Mouse (Mus musculus): Measurements from ENCODE around the gene Slc4a3. TPM values are rescaled to one million over a fixed set of nuclear protein-coding genes. Genes with fewer than 3 reads are reported as not detected.

Slc4a3 gene
- polyA plus RNA-seq (2011; ENCODE audit: insufficient read length, low read depth, missing spikeins), result 15.2 and 19.9 TPM in 2 replicates

- H3K4me3 ChIP-seq (ENCODE audit: insufficient read depth, low read length), result peak within 1 kb of the TSS; percentile 68
- TF ChIP-seq POLR2A (IDR thresholded peaks at IDR 0.05; ENCODE audit: low read depth, low read length) (peak; percentile 59), CTCF (IDR thresholded peaks at IDR 0.05; ENCODE audit: borderline replicate concordance, insufficient read depth, low read length) (no peak)
- H3K27ac ChIP-seq (ENCODE audit: insufficient read depth, low read length), result no peak within 1 kb of the TSS
- H3K4me1 ChIP-seq (ENCODE audit: control insufficient read depth, insufficient read depth, low read length), result no peaks in the 10 kb centered on the region
These were observed at the start of gene Slc4a3 for GRCm38 (mm10) chr1:75545965-75546956. Slc4a3 (plus strand) TSS chr1:75546266.

- TF ChIP-seq POLR2A (IDR thresholded peaks at IDR 0.05; ENCODE audit: low read depth, low read length) (no peak), CTCF (IDR thresholded peaks at IDR 0.05; ENCODE audit: borderline replicate concordance, insufficient read depth, low read length) (no peak)
- H3K4me3 ChIP-seq (ENCODE audit: insufficient read depth, low read length), result no peak overlapping the region
- H3K27ac ChIP-seq (ENCODE audit: insufficient read depth, low read length), result no peak overlapping the region
- H3K4me1 ChIP-seq (ENCODE audit: control insufficient read depth, insufficient read depth, low read length), result no peaks in the 10 kb centered on the region
These were observed 47.2 kb upstream of the Slc4a3 start for GRCm38 (mm10) chr1:75498897-75499296.

GRCm38 (mm10) chr1:75499441-75499840, 46.6 kb upstream of the Slc4a3 start:
- Histone ChIP-seq H3K4me3 (ENCODE audit: insufficient read depth, low read length) (no peak overlapping the region), H3K4me1 (ENCODE audit: control insufficient read depth, insufficient read depth, low read length) (no peaks in the 10 kb centered on the region), H3K27ac (ENCODE audit: insufficient read depth, low read length) (no peak overlapping the region)
- TF ChIP-seq POLR2A (IDR thresholded peaks at IDR 0.05; ENCODE audit: low read depth, low read length) (no peak), CTCF (IDR thresholded peaks at IDR 0.05; ENCODE audit: borderline replicate concordance, insufficient read depth, low read length) (peak; percentile 41; the same call in 1 of the 2 replicates)

- H3K4me3 ChIP-seq (ENCODE audit: insufficient read depth, low read length), result no peak overlapping the region
- TF ChIP-seq CTCF (IDR thresholded peaks at IDR 0.05; ENCODE audit: borderline replicate concordance, insufficient read depth, low read length) (no peak), POLR2A (IDR thresholded peaks at IDR 0.05; ENCODE audit: low read depth, low read length) (no peak)
- H3K27ac ChIP-seq (ENCODE audit: insufficient read depth, low read length), result no peak overlapping the region
- H3K4me1 ChIP-seq (ENCODE audit: control insufficient read depth, insufficient read depth, low read length), result no peaks in the 10 kb centered on the region
These were observed 44.2 kb upstream of the Slc4a3 start for GRCm38 (mm10) chr1:75501905-75502304.

GRCm38 (mm10) chr1:75502945-75503650, 43.0 kb upstream of the Slc4a3 start:
- Histone ChIP-seq H3K4me1 (ENCODE audit: control insufficient read depth, insufficient read depth, low read length) (no peaks in the 10 kb centered on the region), H3K4me3 (ENCODE audit: insufficient read depth, low read length) (no peak overlapping the region), H3K27ac (ENCODE audit: insufficient read depth, low read length) (no peak overlapping the region)
- no peak for TF ChIP-seq POLR2A (IDR thresholded peaks at IDR 0.05; ENCODE audit: low read depth, low read length)
- no peak for TF ChIP-seq CTCF (IDR thresholded peaks at IDR 0.05; ENCODE audit: borderline replicate concordance, insufficient read depth, low read length)

- H3K27ac ChIP-seq (ENCODE audit: insufficient read depth, low read length), result no peak overlapping the region
- no peak for TF ChIP-seq CTCF (IDR thresholded peaks at IDR 0.05; ENCODE audit: borderline replicate concordance, insufficient read depth, low read length)
- TF ChIP-seq POLR2A (IDR thresholded peaks at IDR 0.05; ENCODE audit: low read depth, low read length), result no peak
- no peak overlapping the region for H3K4me3 ChIP-seq (ENCODE audit: insufficient read depth, low read length)
- no peaks in the 10 kb centered on the region for H3K4me1 ChIP-seq (ENCODE audit: control insufficient read depth, insufficient read depth, low read length)
These were observed 42.5 kb upstream of the Slc4a3 start for GRCm38 (mm10) chr1:75503651-75503980.

- Histone ChIP-seq H3K4me1 (ENCODE audit: control insufficient read depth, insufficient read depth, low read length) (no peaks in the 10 kb centered on the region), H3K4me3 (ENCODE audit: insufficient read depth, low read length) (peak overlapping the region; percentile 51), H3K27ac (ENCODE audit: insufficient read depth, low read length) (no peak overlapping the region)
- TF ChIP-seq CTCF (IDR thresholded peaks at IDR 0.05; ENCODE audit: borderline replicate concordance, insufficient read depth, low read length) (no peak), POLR2A (IDR thresholded peaks at IDR 0.05; ENCODE audit: low read depth, low read length) (peak; percentile 25; the same call in 1 of the 2 replicates)
These were observed 41.6 kb upstream of the Slc4a3 start for GRCm38 (mm10) chr1:75504256-75505045.

GRCm38 (mm10) chr1:75505159-75505955, 40.7 kb upstream of the Slc4a3 start:
- no peaks in the 10 kb centered on the region for H3K4me1 ChIP-seq (ENCODE audit: control insufficient read depth, insufficient read depth, low read length)
- TF ChIP-seq CTCF (IDR thresholded peaks at IDR 0.05; ENCODE audit: borderline replicate concordance, insufficient read depth, low read length) (no peak), POLR2A (IDR thresholded peaks at IDR 0.05; ENCODE audit: low read depth, low read length) (peak; percentile 73)
- H3K4me3 ChIP-seq (ENCODE audit: insufficient read depth, low read length), result peak overlapping the region; percentile 51
- H3K27ac ChIP-seq (ENCODE audit: insufficient read depth, low read length), result peak overlapping the region; percentile 47

Measured in embryonic fibroblast, embryonic 13.5 days (primary cell).